Mouse (Mus musculus): ENCODE data around the gene Klrb1a. TPM values are rescaled to one million over a fixed set of nuclear protein-coding genes. Genes with fewer than 3 reads are reported as not detected.
A peak's percentile ranks its signal among the peaks of the same experiment; 100 is the strongest.
"Not testable (repeated sequence)": the region's sequence is repeated elsewhere in the genome, so short reads cannot be mapped to it uniquely, and the experiment has no call there.

The Klrb1a gene
- polyA plus RNA-seq, 1 experiment from 2014 or later: not detected

DNA sequence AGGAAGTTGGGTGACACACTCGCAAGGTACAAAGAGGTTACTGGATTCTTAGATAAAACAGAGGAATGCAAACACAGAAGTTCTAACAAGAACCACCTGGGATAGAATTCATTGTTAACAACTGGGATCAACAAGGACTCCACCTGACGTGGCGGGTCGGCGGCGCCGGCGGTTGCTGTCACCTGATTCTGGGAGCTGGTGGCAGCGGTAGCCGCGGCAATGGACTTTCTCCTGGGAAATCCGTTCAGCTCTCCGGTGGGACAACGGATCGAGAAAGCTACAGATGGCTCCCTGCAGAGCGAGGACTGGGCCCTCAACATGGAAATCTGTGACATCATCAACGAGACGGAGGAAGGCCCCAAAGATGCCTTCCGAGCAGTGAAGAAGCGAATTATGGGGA is 21.4 kb upstream of the Klrb1a start:
- H3K4me1 ChIP-seq (ENCODE audit: control insufficient read depth, insufficient read depth, low read length); H3K27me3 ChIP-seq (ENCODE audit: control insufficient read depth, insufficient read depth, low read length); H3K36me3 ChIP-seq (ENCODE audit: control insufficient read depth, insufficient read depth, low read length); H3K4me2 ChIP-seq; H3K4me3 ChIP-seq (ENCODE audit: low read depth, low read length); H3K27ac ChIP-seq (ENCODE audit: low read depth, low read length); ATAC-seq (replicated peaks; ENCODE audit: insufficient number of reproducible peaks, low FRiP score, low TSS enrichment); H3K9me3 ChIP-seq (replicated peaks; ENCODE audit: control insufficient read depth, low read length); H3K9ac ChIP-seq (ENCODE audit: low read depth, low read length): not testable (repeated sequence)
- WGBS (ENCODE audit: insufficient replicate concordance): 93% methylated on average over 20 of the region's 20 CpGs

DNA sequence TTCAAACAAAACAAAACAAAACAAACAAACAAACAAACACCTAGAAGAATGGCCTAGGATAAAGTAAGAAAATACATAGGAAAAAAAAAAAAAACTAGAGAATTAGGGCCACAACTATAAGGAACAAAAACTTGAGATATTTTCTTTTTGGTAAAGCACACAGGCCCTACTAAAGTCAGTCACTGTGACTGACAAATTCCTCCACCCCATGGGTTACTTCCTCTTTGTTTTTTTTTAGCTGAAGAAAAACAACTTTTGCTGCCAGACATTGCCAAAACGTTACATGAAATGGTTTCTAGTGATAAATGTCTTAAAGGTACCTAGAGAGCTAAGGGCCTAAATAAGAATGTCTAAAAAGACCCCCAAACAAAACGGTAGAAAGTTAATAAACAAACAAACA is 20.7 kb upstream of the Klrb1a start:
- Histone ChIP-seq H3K9ac (ENCODE audit: low read depth, low read length) (no peak overlapping the region), H3K4me3 (ENCODE audit: low read depth, low read length) (no peak overlapping the region), H3K4me2 (no peak overlapping the region), H3K9me3 (replicated peaks; ENCODE audit: control insufficient read depth, low read length) (no peaks in the 10 kb centered on the region), H3K27ac (ENCODE audit: low read depth, low read length) (no peak overlapping the region), H3K36me3 (ENCODE audit: control insufficient read depth, insufficient read depth, low read length) (no peaks in the 10 kb centered on the region), H3K27me3 (ENCODE audit: control insufficient read depth, insufficient read depth, low read length) (no peaks in the 10 kb centered on the region), H3K4me1 (ENCODE audit: control insufficient read depth, insufficient read depth, low read length) (no peaks in the 10 kb centered on the region)
- WGBS (ENCODE audit: insufficient replicate concordance): 45% methylated on average over 2 of the region's 2 CpGs
- no peak for ATAC-seq (replicated peaks; ENCODE audit: insufficient number of reproducible peaks, low FRiP score, low TSS enrichment)

DNA sequence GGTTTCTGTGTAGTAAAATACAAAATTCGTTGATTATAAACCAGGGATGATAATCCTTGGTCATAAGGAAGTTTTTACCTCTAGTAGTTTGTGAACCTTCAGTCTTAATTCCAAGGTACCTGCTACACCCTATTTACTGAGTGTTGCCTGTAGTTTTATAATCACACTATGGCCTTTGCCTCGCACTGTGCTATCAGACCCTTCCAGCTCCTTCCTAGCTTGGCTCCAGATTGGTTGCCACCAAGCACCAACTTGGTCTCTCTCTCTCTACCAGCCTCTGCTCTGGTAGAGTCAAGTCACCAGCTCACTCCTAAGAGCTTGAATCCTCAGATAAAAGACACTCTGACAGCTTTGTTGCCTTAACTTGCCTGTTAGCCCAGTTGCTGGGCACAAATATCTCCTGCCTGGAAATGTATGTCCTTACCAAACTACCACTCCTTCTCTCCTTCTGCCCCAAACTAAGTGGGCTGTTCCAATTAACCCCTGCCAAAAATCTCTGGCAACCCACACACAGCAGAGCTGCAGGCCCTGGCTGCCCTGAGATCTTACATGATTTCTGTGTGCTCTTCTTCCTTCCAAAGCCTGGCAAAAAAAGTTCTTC is 17.9 kb upstream of the Klrb1a start:
- Histone ChIP-seq H3K36me3 (ENCODE audit: control insufficient read depth, insufficient read depth, low read length) (no peaks in the 10 kb centered on the region), H3K9ac (ENCODE audit: low read depth, low read length) (no peak overlapping the region), H3K4me3 (ENCODE audit: low read depth, low read length) (no peak overlapping the region), H3K9me3 (replicated peaks; ENCODE audit: control insufficient read depth, low read length) (no peaks in the 10 kb centered on the region), H3K4me1 (ENCODE audit: control insufficient read depth, insufficient read depth, low read length) (no peaks in the 10 kb centered on the region), H3K4me2 (no peak overlapping the region), H3K27ac (ENCODE audit: low read depth, low read length) (no peak overlapping the region), H3K27me3 (ENCODE audit: control insufficient read depth, insufficient read depth, low read length) (no peaks in the 10 kb centered on the region)
- no peak for ATAC-seq (replicated peaks; ENCODE audit: insufficient number of reproducible peaks, low FRiP score, low TSS enrichment)
- WGBS (ENCODE audit: insufficient replicate concordance): 63% methylated on average over 2 of the region's 2 CpGs

DNA sequence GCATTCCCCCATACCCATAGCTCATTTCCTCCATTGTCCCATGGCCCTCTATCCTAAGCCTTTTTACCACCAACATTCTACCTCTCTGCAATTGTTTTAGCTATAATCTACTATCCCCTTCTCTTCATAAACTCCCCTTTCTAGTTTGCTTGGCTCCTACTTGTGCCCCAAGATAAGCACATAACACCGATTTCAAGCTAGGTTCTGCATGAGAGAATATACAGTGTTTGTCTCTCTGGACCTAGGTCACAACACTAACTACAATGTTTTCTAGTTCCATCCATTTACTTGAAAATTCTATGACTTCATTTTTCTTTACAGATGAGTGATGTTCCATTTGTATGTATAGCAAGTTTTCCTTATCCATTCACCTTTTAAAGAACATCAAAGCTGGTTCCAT is 17.3 kb upstream of the Klrb1a start:
- WGBS (ENCODE audit: insufficient replicate concordance): 86% methylated on average over 1 of the region's 1 CpGs
- Histone ChIP-seq H3K36me3 (ENCODE audit: control insufficient read depth, insufficient read depth, low read length) (no peaks in the 10 kb centered on the region), H3K9me3 (replicated peaks; ENCODE audit: control insufficient read depth, low read length) (no peaks in the 10 kb centered on the region)

DNA sequence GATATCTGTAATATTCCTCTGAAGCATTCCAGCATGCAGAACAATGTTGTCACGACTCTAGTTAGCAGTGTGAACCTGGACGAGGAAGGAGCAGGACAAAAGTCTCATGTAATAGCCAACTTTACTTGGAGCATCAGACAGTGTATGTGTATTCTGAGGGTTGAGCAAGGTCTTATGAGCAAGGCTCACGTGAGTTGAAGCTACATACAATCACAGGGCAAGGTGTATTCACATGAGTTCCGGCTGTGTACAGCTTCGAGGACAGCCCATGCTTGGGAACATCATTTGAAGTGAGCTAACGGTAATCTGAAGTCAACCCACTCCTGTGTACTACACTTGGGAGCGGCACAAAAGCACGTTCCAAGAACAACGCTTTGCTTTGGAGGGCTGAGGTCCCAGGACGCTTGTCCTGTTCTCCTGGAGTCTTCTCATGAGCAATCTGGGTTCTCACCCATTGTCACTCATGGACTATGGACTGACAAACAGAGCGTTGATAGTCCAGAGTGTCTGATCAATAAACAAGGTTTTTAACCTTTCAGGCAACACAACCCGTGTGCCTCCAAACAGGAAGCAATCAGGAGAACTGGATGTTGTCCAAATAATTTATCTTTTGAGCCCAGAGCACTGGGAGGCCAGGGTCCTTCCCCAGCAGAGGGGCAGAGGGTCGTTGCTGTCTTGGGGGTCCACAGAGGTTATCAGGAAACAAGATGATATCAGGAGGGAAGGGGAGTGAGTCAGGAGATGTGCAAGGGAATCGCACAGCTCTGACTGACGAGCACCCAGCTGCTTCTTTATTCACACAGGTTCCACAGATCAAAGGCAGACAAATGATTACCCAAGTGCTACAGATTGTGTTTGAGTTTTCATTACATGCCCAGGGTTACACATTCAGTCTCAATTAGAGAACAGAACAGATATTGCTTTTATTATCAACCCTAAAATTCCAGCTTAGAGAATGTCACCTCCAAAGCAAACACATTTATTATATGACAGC is 7.9 kb upstream of the Klrb1a start:
- not testable (repeated sequence) for H3K4me3 ChIP-seq (ENCODE audit: low read depth, low read length); H3K36me3 ChIP-seq (ENCODE audit: control insufficient read depth, insufficient read depth, low read length); H3K4me1 ChIP-seq (ENCODE audit: control insufficient read depth, insufficient read depth, low read length); H3K4me2 ChIP-seq; ATAC-seq (replicated peaks; ENCODE audit: insufficient number of reproducible peaks, low FRiP score, low TSS enrichment); H3K9me3 ChIP-seq (replicated peaks; ENCODE audit: control insufficient read depth, low read length); H3K27me3 ChIP-seq (ENCODE audit: control insufficient read depth, insufficient read depth, low read length); H3K9ac ChIP-seq (ENCODE audit: low read depth, low read length); H3K27ac ChIP-seq (ENCODE audit: low read depth, low read length)
- 64% methylated on average over 15 of the region's 15 CpGs for WGBS (ENCODE audit: insufficient replicate concordance)

More for the DNA sequence above, 17.3 kb upstream of the Klrb1a start:
- H3K27me3 ChIP-seq (ENCODE audit: control insufficient read depth, insufficient read depth, low read length): no peaks in the 10 kb centered on the region
- H3K9ac ChIP-seq (ENCODE audit: low read depth, low read length): no peak overlapping the region
- no peak overlapping the region for H3K4me2 ChIP-seq
- no peak overlapping the region for H3K4me3 ChIP-seq (ENCODE audit: low read depth, low read length)
- no peaks in the 10 kb centered on the region for H3K4me1 ChIP-seq (ENCODE audit: control insufficient read depth, insufficient read depth, low read length)
- H3K27ac ChIP-seq (ENCODE audit: low read depth, low read length): no peak overlapping the region
- ATAC-seq (replicated peaks; ENCODE audit: insufficient number of reproducible peaks, low FRiP score, low TSS enrichment): no peak

DNA sequence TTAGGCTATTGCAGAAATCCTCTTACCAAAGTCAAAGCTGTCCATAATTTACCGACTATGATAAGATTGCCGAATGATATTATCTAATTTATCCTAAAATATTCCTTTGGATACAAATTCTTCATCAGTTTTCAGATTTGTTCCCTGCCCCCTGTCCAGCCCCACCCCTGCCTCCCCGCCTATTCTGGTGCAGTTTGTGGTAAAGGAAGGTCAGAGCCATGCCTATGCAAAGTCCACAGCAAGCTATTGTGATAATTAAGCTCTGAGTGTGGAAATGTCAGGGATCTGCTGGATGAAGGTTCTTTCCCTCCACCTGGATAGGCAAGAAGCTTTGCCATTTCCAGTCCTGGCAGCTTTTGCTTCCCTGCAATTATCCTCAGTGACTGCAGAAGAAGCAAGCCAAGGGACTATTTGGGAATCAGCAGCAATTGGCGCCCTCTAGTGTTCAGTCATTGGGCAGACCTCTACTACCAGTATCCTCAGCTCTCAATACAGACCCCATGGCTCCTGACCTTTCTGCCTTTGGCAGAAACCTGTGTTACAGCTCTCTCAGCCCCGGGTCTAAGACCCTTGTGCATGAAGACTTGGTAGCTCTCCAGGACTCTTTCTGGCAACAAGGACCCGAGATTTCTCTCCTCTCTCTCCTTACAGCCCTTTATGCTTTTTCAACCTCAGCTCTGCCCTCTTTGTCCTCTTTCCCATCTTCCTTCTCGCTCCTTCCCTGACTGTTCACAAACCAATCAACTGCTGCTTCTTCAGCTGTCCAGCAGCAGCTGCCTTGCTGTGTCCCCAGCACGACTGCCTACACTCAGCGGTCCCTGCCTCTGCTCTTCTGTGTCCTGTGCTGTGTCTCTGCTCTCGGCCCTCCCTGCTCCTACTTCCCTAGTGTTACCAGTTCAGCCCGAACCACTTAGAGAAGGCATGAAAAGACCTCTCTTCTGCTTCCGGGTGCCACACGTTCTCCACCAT is 6.7 kb upstream of the Klrb1a start:
- WGBS (ENCODE audit: insufficient replicate concordance): 45% methylated on average over 13 of the region's 13 CpGs
- not testable (repeated sequence) for H3K36me3 ChIP-seq (ENCODE audit: control insufficient read depth, insufficient read depth, low read length); H3K4me3 ChIP-seq (ENCODE audit: low read depth, low read length); H3K4me1 ChIP-seq (ENCODE audit: control insufficient read depth, insufficient read depth, low read length); H3K4me2 ChIP-seq; H3K27ac ChIP-seq (ENCODE audit: low read depth, low read length); H3K9ac ChIP-seq (ENCODE audit: low read depth, low read length); H3K9me3 ChIP-seq (replicated peaks; ENCODE audit: control insufficient read depth, low read length); H3K27me3 ChIP-seq (ENCODE audit: control insufficient read depth, insufficient read depth, low read length)
- peak; percentile 68; the same call in 1 of the 2 replicates for ATAC-seq (replicated peaks; ENCODE audit: insufficient number of reproducible peaks, low FRiP score, low TSS enrichment)

DNA sequence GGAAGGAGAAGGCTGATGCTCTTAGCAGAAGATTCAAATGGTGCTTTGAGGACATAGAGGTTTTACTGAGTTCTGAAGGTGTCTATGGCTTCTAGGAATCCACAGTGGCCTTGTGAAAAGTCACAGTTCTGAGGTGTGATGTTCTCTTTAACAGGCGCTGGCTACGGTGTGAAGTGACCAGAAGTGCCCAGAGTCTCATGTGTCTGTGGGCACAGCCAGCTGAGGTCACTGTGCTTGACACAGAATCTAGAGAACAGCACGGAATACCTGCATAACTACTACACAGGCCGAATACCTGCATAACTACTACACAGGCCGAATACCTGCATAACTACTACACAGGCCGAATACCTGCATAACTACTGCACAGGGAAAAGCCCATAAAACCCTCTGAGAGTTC is 1.9 kb upstream of the Klrb1a start:
- not testable (repeated sequence) for H3K36me3 ChIP-seq (ENCODE audit: control insufficient read depth, insufficient read depth, low read length); H3K9ac ChIP-seq (ENCODE audit: low read depth, low read length); H3K4me1 ChIP-seq (ENCODE audit: control insufficient read depth, insufficient read depth, low read length); H3K4me3 ChIP-seq (ENCODE audit: low read depth, low read length); H3K9me3 ChIP-seq (replicated peaks; ENCODE audit: control insufficient read depth, low read length); H3K27me3 ChIP-seq (ENCODE audit: control insufficient read depth, insufficient read depth, low read length); H3K27ac ChIP-seq (ENCODE audit: low read depth, low read length); H3K4me2 ChIP-seq; ATAC-seq (replicated peaks; ENCODE audit: insufficient number of reproducible peaks, low FRiP score, low TSS enrichment)
- WGBS (ENCODE audit: insufficient replicate concordance): 85% methylated on average over 6 of the region's 6 CpGs

DNA sequence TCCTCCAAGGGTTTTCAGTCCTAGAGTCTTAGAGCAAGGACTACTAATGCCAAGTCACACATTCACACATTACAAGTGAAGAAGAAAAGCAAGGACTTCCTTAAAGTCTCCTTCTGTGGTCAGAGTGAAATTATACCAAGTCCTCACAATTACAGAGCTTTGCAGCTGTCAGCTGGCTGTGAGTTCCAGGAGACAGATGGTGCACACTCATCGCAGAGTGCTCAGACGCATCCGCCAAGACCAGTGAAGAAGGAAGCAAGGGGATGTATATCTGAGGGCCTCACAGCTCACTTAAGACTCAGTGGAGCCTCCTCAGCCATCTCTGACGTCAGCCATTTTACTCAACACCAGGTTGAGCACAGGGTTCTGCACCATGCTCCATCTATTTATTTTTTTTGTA is 1.1 kb upstream of the Klrb1a start:
- H3K9ac ChIP-seq (ENCODE audit: low read depth, low read length): no peak overlapping the region
- no peak overlapping the region for H3K27ac ChIP-seq (ENCODE audit: low read depth, low read length)

More for the DNA sequence above, 1.1 kb upstream of the Klrb1a start:
- no peak overlapping the region for H3K4me3 ChIP-seq (ENCODE audit: low read depth, low read length)
- no peak overlapping the region for H3K4me2 ChIP-seq
- no peaks in the 10 kb centered on the region for H3K4me1 ChIP-seq (ENCODE audit: control insufficient read depth, insufficient read depth, low read length)
- no peaks in the 10 kb centered on the region for H3K9me3 ChIP-seq (replicated peaks; ENCODE audit: control insufficient read depth, low read length)
- no peak for ATAC-seq (replicated peaks; ENCODE audit: insufficient number of reproducible peaks, low FRiP score, low TSS enrichment)
- WGBS (ENCODE audit: insufficient replicate concordance): 84% methylated on average over 4 of the region's 4 CpGs
- no peaks in the 10 kb centered on the region for H3K27me3 ChIP-seq (ENCODE audit: control insufficient read depth, insufficient read depth, low read length)
- H3K36me3 ChIP-seq (ENCODE audit: control insufficient read depth, insufficient read depth, low read length): no peaks in the 10 kb centered on the region

Measured in heart, embryonic 11.5 days (tissue).